Mouse (Mus musculus) heart, adult 2 months (tissue): ENCODE data around the gene Tagln.

ENCODE experiments used
- CTCF ChIP-seq: fragments of 200-600 bp; IDR thresholded peaks from 2 replicates; pipeline ENCODE4 v1.8.1; 2022; ENCODE audit warnings: antibody characterized with exemption, mild to moderate bottlenecking, moderate library complexity
- EP300 ChIP-seq: fragments of 200-500 bp; IDR thresholded peaks from 2 replicates; pipeline ENCODE4 v1.6.1; 2011; ENCODE audit warnings: low read depth, low read length, control low read depth; ENCODE audit not compliant: insufficient read depth
- POLR2A ChIP-seq: fragments of 200-500 bp; IDR thresholded peaks from 2 replicates; pipeline ENCODE4 v1.6.1; 2011; ENCODE audit warnings: mild to moderate bottlenecking, low read depth, low read length, control low read depth; ENCODE audit not compliant: insufficient read depth

DNA sequence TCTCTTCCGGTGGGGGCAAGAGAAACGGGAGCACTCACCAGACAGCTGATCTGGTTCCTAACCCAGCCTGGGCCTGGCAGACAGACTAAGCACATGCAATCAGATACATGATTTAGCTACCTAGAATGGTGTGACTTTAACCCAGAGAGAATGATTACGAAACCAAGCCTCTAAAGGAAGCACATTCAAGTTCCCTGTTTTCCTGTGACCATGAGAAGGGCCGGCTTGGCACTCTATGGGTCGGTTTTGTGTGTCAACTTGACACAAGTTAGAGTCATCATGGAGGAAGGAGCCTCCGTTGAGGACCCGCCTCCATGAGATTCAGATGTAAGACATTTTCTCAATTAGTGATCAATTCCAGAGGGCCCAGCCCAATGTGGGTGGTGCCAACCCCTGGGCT is 23.8 kb upstream of the Tagln start:
- TF ChIP-seq CTCF (no peak), POLR2A (no peak), EP300 (no peak)
